8 mouse cellular contexts compared by ENCODE assay signal in genomic region chr15:101224006-101224906, GRCm38 (mm10). TPM values are rescaled to one million over a fixed set of nuclear protein-coding genes. Genes with fewer than 3 reads are reported as not detected.
A peak's percentile ranks its signal among the peaks of the same experiment; 100 is the strongest.
DNase-seq lines count a peak whose midpoint lies in the region; ATAC-seq and TF ChIP-seq lines count a peak whose summit lies in the region.

Grasp (plus strand) TSS chr15:101224188.

- under 1% methylated on average over 75 of the region's 77 CpGs for WGBS in intestine, postnatal 0 days
- under 1% methylated on average over 76 of the region's 77 CpGs for WGBS in limb, embryonic 10.5 days
- under 1% methylated on average over 67 of the region's 77 CpGs for WGBS in midbrain, embryonic 11.5 days

- H3K27ac ChIP-seq in intestine, postnatal 0 days (ENCODE audit: low read depth, low read length) = peak within 1 kb of the TSS; percentile 58
- H3K27ac ChIP-seq in limb, embryonic 10.5 days = peak within 1 kb of the TSS; percentile 93
- no peak within 1 kb of the TSS for H3K27ac ChIP-seq in midbrain, embryonic 11.5 days (ENCODE audit: low read depth, low read length)

- H3K4me1 ChIP-seq in intestine, postnatal 0 days (replicated peaks; ENCODE audit: control insufficient read depth, insufficient read depth, low read length) = 0 out of 2 replicates have a peak, but pooled peaks cover 5% of the 10 kb centered on the region
- H3K4me1 ChIP-seq in limb, embryonic 10.5 days = peaks cover 89% of the 10 kb centered on the region
- H3K4me1 ChIP-seq in midbrain, embryonic 11.5 days (ENCODE audit: control insufficient read depth, insufficient read depth, low read length) = peaks cover 47% of the 10 kb centered on the region

- H3K4me3 ChIP-seq in intestine, postnatal 0 days (ENCODE audit: low read depth, low read length) = peak within 1 kb of the TSS; percentile 72
- peak within 1 kb of the TSS; percentile 92 for H3K4me3 ChIP-seq in limb, embryonic 10.5 days
- H3K4me3 ChIP-seq in midbrain, embryonic 11.5 days (ENCODE audit: low read depth, low read length) = peak within 1 kb of the TSS; percentile 73

- H3K9ac ChIP-seq in intestine, postnatal 0 days (ENCODE audit: low read depth, low read length) = peak within 1 kb of the TSS; percentile 69
- H3K9ac ChIP-seq in midbrain, embryonic 11.5 days (ENCODE audit: low read length) = peak within 1 kb of the TSS; percentile 88

- no peaks in the 10 kb centered on the region for H3K9me3 ChIP-seq in intestine, postnatal 0 days (ENCODE audit: control insufficient read depth)
- no peaks in the 10 kb centered on the region for H3K9me3 ChIP-seq in limb, embryonic 10.5 days (replicated peaks)
- H3K9me3 ChIP-seq in midbrain, embryonic 11.5 days (ENCODE audit: control insufficient read depth, low read length) = no peaks in the 10 kb centered on the region

- H3K27me3 ChIP-seq in intestine, postnatal 0 days (replicated peaks; ENCODE audit: control insufficient read depth, insufficient read depth, low read length) = no peaks in the 10 kb centered on the region
- peaks cover 22% of the 10 kb centered on the region for H3K27me3 ChIP-seq in limb, embryonic 10.5 days (ENCODE audit: low read depth, poor library complexity, severe bottlenecking)
- peaks cover 4% of the 10 kb centered on the region; the same call in 1 of the 2 replicates for H3K27me3 ChIP-seq in midbrain, embryonic 11.5 days (ENCODE audit: control insufficient read depth, insufficient read depth, low read length)

- H3K4me2 ChIP-seq in intestine, postnatal 0 days (replicated peaks; ENCODE audit: low read depth) = peak within 1 kb of the TSS; percentile 97
- peak within 1 kb of the TSS; percentile 96 for H3K4me2 ChIP-seq in midbrain, embryonic 11.5 days

- peak; percentile 31 for TF ChIP-seq CTCF in intestine, postnatal 0 days (IDR thresholded peaks at IDR 0.05; ENCODE audit: low read depth)

- peak; percentile 74 for ATAC-seq in granulocyte monocyte progenitor cell, adult 5-6 weeks (replicated peaks; ENCODE audit: poor library complexity, severe bottlenecking)
- peak; percentile 75 for ATAC-seq in intestine, postnatal 0 days
- ATAC-seq in midbrain, embryonic 11.5 days (ENCODE audit: low FRiP score) = peak; percentile 75

- H3K36me3 ChIP-seq in intestine, postnatal 0 days (ENCODE audit: control insufficient read depth, insufficient read depth) = no peaks in the 10 kb centered on the region
- H3K36me3 ChIP-seq in limb, embryonic 10.5 days = peaks cover 21% of the 10 kb centered on the region
- H3K36me3 ChIP-seq in midbrain, embryonic 11.5 days (ENCODE audit: control insufficient read depth, insufficient read depth, low read length) = no peaks in the 10 kb centered on the region

- peak; percentile 95 to 98 for DNase-seq in adrenal gland, adult (ENCODE audit: inconsistent age in 2 of 2, low spot score in 1 of 2)
- DNase-seq in embryo, embryonic 10.5 days (ENCODE audit: low spot score) = peak; percentile 86
- DNase-seq in limb, embryonic 10.5 days (ENCODE audit: low spot score) = peak; percentile 91
- peak; percentile 96 for DNase-seq in midbrain, embryonic 11.5 days (ENCODE audit: low spot score, missing footprints)
- peak; percentile 78 for DNase-seq in right cerebral cortex, postnatal 4 days
- DNase-seq in yolk sac, embryonic 10.5 days (ENCODE audit: low spot score) = peak; percentile 79

RNA-seq across cellular contexts. Expression of gene Grasp, which starts in this region (rescaled TPM):
- 3.2 and 4.1 TPM in 2 replicates for total RNA-seq in granulocyte monocyte progenitor cell, adult 5-6 weeks (2014; fragmentation: Nextera tagmentation)
- 0.26 and 1.0 TPM in 2 replicates for total RNA-seq in granulocyte monocyte progenitor cell, adult 5-6 weeks (2017)
- 1.7 and 2.0 TPM in 2 replicates for polyA plus RNA-seq in intestine, postnatal 0 days (2015; fragmentation: Nextera tagmentation; extraction: Ambion mirVana)
- 5.4 and 6.9 TPM in 2 replicates for polyA plus RNA-seq in limb, embryonic 10.5 days (2016; fragmentation: Nextera tagmentation; extraction: Ambion mirVana)
- 3.6 and 4.5 TPM in 2 replicates for polyA plus RNA-seq in midbrain, embryonic 11.5 days (2014; fragmentation: Nextera tagmentation; extraction: Ambion mirVana)
